Mouse (Mus musculus): ENCODE data around the gene Mlf2. TPM values are rescaled to one million over a fixed set of nuclear protein-coding genes. Genes with fewer than 3 reads are reported as not detected.

The Mlf2 gene
- total RNA-seq, 4 experiments from 2014 or later: 564 to 596 (median 590) TPM

GRCm38 (mm10) chr6:124932314-124932695, 1.1 kb downstream of the Mlf2 start:
- DNase-seq (ENCODE audit: low spot score in 2 of 2): no peak

- DNase-seq (ENCODE audit: low spot score in 2 of 2): no peak
These were observed 1.9 kb downstream of the Mlf2 start for GRCm38 (mm10) chr6:124933127-124933526.

GRCm38 (mm10) chr6:124934670-124935069, 3.5 kb downstream of the Mlf2 start:
- DNase-seq (ENCODE audit: low spot score in 2 of 2): no peak

GRCm38 (mm10) chr6:124936681-124937080, 5.5 kb downstream of the Mlf2 start:
- DNase-seq (ENCODE audit: low spot score in 2 of 2): no peak

GRCm38 (mm10) chr6:124937493-124937892, 6.3 kb downstream of the Mlf2 start:
- no peak for DNase-seq (ENCODE audit: low spot score in 2 of 2)

GRCm38 (mm10) chr6:124938554-124938953, 7.4 kb downstream of the Mlf2 start:
- DNase-seq (ENCODE audit: low spot score in 2 of 2): no peak

- no peak for DNase-seq (ENCODE audit: low spot score in 2 of 2)
These were observed 10.5 kb downstream of the Mlf2 start for GRCm38 (mm10) chr6:124941679-124942078.

- no peak for DNase-seq (ENCODE audit: low spot score in 2 of 2)
These were observed 12.3 kb downstream of the Mlf2 start for GRCm38 (mm10) chr6:124943526-124943925.

GRCm38 (mm10) chr6:124953991-124954715, 23.0 kb downstream of the Mlf2 start:
- no peak for DNase-seq (ENCODE audit: low spot score in 2 of 2)

- DNase-seq (ENCODE audit: low spot score in 2 of 2): no peak
These were observed 24.0 kb downstream of the Mlf2 start for GRCm38 (mm10) chr6:124955212-124955611.

GRCm38 (mm10) chr6:124958127-124958526, 26.9 kb downstream of the Mlf2 start:
- no peak for DNase-seq (ENCODE audit: low spot score in 2 of 2)

GRCm38 (mm10) chr6:124959960-124960359, 28.8 kb downstream of the Mlf2 start:
- DNase-seq (ENCODE audit: low spot score in 2 of 2): no peak

- no peak for DNase-seq (ENCODE audit: low spot score in 2 of 2)
These were observed 29.8 kb downstream of the Mlf2 start for GRCm38 (mm10) chr6:124961021-124961420.

- no peak for DNase-seq (ENCODE audit: low spot score in 2 of 2)
These were observed 33.5 kb downstream of the Mlf2 start for GRCm38 (mm10) chr6:124964638-124965037.

- peak; percentile 90 to 93 for DNase-seq (ENCODE audit: low spot score in 2 of 2)
These were observed 34.0 kb downstream of the Mlf2 start, which contains the start of gene Cops7a for GRCm38 (mm10) chr6:124965088-124965719. TSS of gene Cops7a (minus strand) at chr6:124965538.

- no peak for DNase-seq (ENCODE audit: low spot score in 2 of 2)
These were observed 34.6 kb downstream of the Mlf2 start for GRCm38 (mm10) chr6:124965747-124966146.

GRCm38 (mm10) chr6:124966466-124967118, 35.4 kb downstream of the Mlf2 start:
- no peak for DNase-seq (ENCODE audit: low spot score in 2 of 2)

GRCm38 (mm10) chr6:124967766-124968165, 36.6 kb downstream of the Mlf2 start:
- peak in 1 of 2 experiments; percentile 26 for DNase-seq (ENCODE audit: low spot score in 2 of 2)

All from layer of hippocampus, adult 8-10 months (tissue).